Mouse (Mus musculus) left cerebral cortex, postnatal 25 days (tissue): ENCODE measurements around the gene Col11a2. TPM values are rescaled to one million over a fixed set of nuclear protein-coding genes. Genes with fewer than 3 reads are reported as not detected.
A peak's percentile ranks its signal among the peaks of the same experiment; 100 is the strongest.

Experiments used
- DNase-seq, 2 experiments: peaks; one replicate each; pipeline ENCODE4 v3.0.0; 2022; ENCODE audit warnings: low spot score in 2 of 2, mixed read lengths in 1 of 2
- intact Hi-C: fragments of 180-260 bp; cut with DNase I; formaldehyde crosslinking; loops from one replicate; pipeline ENCODE4 v1.15.1; 2025
- total RNA-seq, 2 experiments: library from RNA; stranded (reverse); gene quantifications; 2 replicates each; pipeline ENCODE4 v1.2.3; 2021

Col11a2 gene
- total RNA-seq, 2 experiments from 2014 or later: 14.1 to 14.6 TPM

- intact Hi-C loops: no loop called here
- no peak for DNase-seq
Observed at GRCm38 (mm10) chr17:34024861-34025755, 14.1 kb upstream of the Col11a2 start.

GRCm38 (mm10) chr17:34025756-34026151 lies 13.5 kb upstream of the Col11a2 start:
- DNase-seq: no peak
- intact Hi-C loops: no loop called here

- DNase-seq: no peak
Observed at GRCm38 (mm10) chr17:34026221-34026620, 13.0 kb upstream of the Col11a2 start.

DNA sequence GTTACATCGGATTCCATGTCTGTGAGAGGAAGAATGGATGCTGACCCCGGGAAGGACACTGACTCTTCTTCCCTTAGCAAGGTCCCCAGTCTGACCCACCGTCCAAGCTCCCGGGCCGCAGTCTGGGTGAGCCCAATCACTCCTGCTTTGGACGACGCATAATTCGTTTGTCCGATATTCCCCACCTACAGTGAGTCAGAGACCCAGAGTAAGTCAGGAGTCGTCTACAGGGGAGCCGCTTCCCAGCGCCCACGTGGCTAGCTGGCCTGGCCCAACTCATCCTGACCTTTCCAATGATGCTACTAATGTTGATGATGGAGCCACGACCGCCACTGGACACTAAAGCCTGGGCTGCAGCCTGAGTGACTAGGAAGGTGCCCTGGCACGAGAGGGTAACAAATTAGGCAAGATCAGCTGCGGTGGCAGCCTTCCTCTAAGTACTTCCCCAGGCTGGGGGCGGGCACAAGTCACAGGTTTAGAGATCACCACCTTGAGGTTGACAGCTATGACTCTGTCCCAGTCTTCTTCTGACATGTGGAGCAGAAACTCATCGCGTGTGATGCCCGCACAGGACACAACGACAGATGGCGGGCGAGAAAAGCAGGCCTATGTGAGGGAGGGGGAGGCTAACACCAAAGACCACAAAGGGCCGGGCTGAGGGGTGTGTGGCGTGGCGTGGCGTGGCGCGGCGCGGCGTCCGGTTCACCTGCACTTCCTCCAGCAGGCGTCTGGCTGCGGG lies 12.2 kb upstream of the Col11a2 start:
- intact Hi-C loops: no loop called here
- no peak for DNase-seq

More at GRCm38 (mm10) chr17:34026221-34026620, 13.0 kb upstream of the Col11a2 start:
- intact Hi-C loops: no loop called here

DNA sequence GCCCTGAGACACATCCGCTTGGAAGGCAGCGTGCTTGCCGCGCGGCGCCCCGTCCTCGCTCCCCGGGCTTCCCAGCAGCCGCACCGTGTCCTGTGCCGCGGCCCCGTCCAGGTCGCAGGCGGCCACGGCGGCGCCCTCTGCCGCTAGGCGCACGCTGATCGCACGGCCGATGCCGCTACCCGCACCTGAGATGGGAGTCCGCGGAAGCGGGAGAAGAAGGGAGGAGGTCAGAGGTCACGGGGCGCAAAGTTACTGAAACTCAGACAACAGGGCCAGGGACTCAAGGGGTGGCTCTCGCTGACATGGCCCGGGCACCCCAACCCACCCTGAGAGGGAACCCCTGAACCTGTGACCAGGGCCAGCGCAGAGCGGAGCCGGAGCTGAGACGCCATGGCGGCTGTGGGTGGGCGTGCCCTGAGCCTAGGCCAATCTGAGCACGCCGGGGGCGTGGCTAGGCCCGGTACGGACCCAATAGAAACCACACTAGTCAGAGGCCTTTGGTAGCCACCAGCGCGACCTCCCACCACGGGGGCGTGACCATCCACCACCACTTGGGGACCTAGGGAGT lies 11.5 kb upstream of the Col11a2 start, which contains the start of gene H2-Ke6:
H2-Ke6 (minus strand) TSS at position 405 of the 568 bp plus-strand sequence.
- intact Hi-C loops: no loop called here
- peak; percentile 92 to 94 for DNase-seq

DNA sequence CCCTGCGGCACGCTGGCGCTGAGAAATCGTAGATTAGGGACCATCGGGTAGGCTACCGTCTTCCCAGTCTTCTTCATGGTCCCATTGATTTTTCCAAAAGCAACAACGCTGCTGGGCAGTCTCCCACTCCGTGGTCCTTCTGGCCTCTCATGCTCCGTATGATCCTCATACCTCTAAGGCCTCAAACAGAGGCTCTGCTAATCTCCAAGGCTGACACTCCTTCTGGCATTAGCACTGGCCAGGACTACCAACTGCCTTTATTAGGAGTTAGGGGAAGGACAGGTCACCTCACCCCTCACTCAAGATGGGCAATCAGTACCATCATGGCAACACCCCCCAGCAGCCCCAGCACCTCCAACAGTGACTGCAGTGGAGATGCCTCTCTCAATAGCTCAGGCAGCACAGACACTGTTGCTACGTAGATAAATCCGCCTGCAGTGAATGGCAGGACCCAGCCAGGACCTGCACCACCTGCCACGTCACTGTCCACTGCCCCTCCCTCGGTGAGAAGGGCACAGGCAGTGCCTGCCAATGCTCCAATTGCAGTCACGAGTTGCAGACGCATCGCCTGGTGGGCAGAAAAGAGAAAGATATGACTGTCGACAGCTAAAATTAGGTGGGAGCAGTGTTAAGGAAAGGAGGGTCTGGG lies 10.6 kb upstream of the Col11a2 start:
- no peak for DNase-seq
- intact Hi-C loops: no loop called here

GRCm38 (mm10) chr17:34029150-34029889 lies 9.9 kb upstream of the Col11a2 start:
- DNase-seq: no peak
- intact Hi-C loops: no loop called here

DNA sequence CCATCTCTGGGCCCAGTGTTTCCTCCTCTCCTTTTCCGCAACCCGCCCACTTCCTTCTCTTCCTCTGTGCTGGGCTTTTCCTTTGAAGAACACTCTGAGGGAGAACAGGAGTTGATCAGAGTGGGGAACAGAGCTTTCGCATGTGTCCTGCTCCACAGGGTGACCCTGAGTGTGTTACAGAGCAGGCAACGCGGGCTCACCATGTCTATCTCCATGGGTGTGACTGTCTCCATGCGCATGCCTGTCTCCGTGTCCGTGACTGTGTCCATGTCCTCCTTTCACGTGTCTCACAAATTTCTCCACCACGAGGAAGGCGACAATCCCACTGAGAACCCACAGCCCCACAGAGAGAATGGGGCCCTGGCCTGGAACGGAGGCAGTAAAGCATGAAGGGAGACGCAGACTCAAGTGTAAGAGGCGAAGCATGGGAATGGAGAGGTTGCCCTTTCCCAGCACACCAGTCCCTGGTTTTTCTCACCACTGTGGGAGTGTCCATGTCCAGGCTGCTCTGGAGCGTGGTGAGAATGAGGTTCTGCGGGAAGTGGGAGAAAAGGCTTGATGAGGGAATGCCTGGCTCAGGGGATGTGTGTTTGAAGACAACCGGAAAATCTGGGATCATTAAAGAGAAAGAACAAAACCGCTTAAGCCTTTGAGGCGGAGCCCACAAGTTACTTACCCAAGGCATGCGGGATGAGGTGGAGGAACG lies 9.2 kb upstream of the Col11a2 start:
- no peak for DNase-seq
- intact Hi-C loops: loop anchor here (5.0 kb wide), 1 partner anchor 87 kb away; the partner anchor contains the start of gene H2-DMa

- intact Hi-C loops: loop anchor here (5.0 kb wide), 1 partner anchor 86 kb away; the partner anchor contains the start of gene H2-DMa
- DNase-seq: no peak
Observed at GRCm38 (mm10) chr17:34030861-34031326, 8.3 kb upstream of the Col11a2 start.

DNA sequence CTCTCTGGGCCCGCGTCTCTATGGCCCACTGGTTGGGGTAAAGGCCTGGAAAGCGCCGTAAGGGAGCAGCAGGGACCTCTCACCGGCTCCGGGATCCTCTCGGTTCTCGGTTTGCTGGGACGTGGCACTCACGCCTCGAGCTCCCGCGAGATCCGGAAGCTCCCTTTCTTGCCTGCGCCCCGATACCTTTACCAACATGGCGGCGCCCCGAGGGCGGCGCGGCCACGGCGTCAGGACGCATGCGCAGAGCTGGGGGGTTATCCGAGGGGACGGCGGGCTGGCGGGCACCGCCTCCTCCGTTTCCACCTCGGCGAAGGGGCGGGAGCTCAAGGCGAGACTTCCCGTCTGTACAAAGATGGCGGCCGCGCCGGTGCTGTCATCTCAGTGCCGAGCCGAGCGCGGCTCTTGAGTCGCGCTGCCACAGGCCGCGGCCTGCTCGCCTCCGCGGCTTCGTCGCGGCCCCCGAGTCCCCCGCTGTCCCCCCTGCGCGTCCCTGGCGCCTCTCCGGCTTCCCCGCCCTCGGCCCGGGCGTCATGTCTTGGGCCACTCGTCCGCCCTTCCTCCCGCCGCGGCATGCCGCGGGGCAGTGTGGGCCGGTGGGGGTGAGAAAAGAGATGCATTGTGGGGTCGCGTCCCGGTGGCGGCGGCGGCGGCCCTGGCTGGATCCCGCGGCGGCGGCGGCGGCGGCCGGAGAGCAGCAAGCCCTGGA lies 7.6 kb upstream of the Col11a2 start, which contains the start of the genes Slc39a7 and Rxrb:
Slc39a7 (minus strand) TSS at position 218 of the 709 bp plus-strand sequence.
Rxrb (plus strand) TSS at position 348 of the 709 bp plus-strand sequence.
- peak; percentile 98 for DNase-seq
- intact Hi-C loops: loop anchor here (5.0 kb wide), 1 partner anchor 86 kb away; the partner anchor contains the start of gene H2-DMa

DNA sequence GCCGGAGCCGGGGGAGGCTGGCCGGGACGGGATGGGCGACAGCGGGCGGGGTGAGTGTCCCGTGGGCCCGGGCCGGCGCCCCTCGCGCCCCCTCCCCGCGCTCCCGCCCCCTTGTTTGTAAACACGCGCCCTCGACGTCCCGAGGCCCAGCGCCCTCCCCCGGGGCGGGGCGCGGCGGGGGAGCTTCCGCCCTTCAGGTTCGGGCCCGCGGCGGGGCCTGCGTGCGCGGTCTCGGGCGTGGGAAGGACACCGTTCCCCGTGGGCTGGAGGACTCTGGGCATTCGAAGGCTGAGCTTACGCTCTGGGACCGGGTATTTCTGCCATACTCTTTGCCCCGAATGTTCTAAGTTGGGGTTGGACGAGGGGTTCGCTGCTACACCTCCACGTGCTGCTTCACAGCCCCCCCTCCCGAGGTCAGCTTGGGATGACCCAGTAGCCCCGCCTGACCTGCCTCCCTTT lies 7.0 kb upstream of the Col11a2 start:
- intact Hi-C loops: loop anchor here (5.0 kb wide), 1 partner anchor 85 kb away; the partner anchor contains the start of gene H2-DMa
- DNase-seq: peak in 1 of 2 experiments; percentile 71

GRCm38 (mm10) chr17:34032806-34033205 lies 6.4 kb upstream of the Col11a2 start:
- intact Hi-C loops: loop anchor here (5.0 kb wide), 1 partner anchor 84 kb away; the partner anchor contains the start of gene H2-DMa
- no peak for DNase-seq

DNA sequence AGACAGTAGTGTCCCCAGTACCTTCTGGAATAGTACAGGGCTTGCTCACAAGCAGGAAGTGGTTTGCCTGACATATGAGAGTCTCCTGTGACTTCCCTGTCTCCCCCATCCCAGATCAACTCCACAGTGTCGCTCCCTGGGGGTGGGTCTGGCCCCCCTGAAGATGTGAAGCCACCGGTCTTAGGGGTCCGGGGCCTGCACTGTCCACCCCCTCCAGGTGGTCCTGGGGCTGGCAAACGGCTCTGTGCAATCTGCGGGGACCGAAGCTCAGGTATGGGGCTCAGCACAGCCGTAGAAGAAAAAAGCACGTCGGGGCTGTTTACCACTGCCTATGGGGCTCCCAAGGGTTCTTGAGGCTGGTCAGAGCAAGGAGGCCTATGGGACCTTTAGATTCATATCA lies 5.8 kb upstream of the Col11a2 start:
- intact Hi-C loops: loop anchor here (5.0 kb wide), 1 partner anchor 84 kb away; the partner anchor contains the start of gene H2-DMa
- DNase-seq: no peak

DNA sequence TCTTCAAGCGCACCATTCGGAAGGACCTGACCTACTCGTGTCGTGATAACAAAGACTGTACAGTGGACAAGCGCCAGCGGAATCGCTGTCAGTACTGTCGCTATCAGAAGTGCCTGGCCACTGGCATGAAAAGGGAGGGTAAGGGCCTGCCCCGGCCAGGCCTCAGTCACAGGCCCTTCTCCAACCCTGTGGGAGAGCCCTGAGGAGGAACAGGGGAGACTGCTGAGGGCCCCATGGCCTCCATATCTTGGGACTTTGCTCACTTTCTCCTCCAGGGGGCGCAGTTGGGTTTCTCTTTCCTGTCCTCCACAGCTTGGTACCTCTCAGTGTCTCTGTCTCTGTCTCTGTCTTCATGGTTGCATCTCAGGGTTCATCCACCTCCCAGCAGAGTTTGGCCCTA lies 5.2 kb upstream of the Col11a2 start:
- peak in 1 of 2 experiments; percentile 72 for DNase-seq
- intact Hi-C loops: loop anchor here (5.0 kb wide), 1 partner anchor 83 kb away; the partner anchor contains the start of gene H2-DMa

GRCm38 (mm10) chr17:34035517-34035916 lies 3.7 kb upstream of the Col11a2 start:
- intact Hi-C loops: no loop called here
- no peak for DNase-seq

- intact Hi-C loops: no loop called here
- DNase-seq: no peak
Observed at GRCm38 (mm10) chr17:34036647-34037046, 2.6 kb upstream of the Col11a2 start.

DNA sequence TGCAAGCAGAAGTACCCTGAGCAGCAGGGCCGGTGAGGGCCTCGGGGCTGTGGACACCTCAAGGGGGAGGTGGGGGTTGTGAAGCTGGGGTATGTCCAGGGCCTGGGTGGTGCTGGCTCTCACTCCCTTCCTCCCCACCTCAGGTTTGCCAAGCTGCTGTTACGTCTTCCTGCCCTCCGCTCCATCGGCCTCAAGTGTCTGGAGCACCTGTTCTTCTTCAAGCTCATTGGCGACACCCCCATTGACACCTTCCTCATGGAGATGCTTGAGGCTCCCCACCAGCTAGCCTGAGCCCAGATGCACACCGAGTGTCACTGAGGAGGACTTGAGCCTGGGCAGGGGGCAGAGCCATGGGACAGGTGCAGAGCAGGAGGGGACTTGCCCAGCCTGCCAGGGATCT lies 2.0 kb upstream of the Col11a2 start:
- intact Hi-C loops: no loop called here
- no peak for DNase-seq
